Mouse (Mus musculus) spleen, adult 12 weeks (tissue): ENCODE measurements around the gene Lpar3.

Source experiments
- DNase-seq: peaks from one replicate; pipeline ENCODE4 v3.0.0; 2022; ENCODE audit warnings: low spot score

Gene Lpar3

GRCm38 (mm10) chr3:146309586-146309985 is 88.8 kb downstream of the Lpar3 start:
- no peak for DNase-seq

- DNase-seq: no peak
Observed at GRCm38 (mm10) chr3:146311121-146311538, 90.4 kb downstream of the Lpar3 start.

GRCm38 (mm10) chr3:146315414-146315813 is 94.7 kb downstream of the Lpar3 start:
- DNase-seq: no peak

GRCm38 (mm10) chr3:146316293-146316692 is 95.5 kb downstream of the Lpar3 start:
- no peak for DNase-seq

- DNase-seq: no peak
Observed at GRCm38 (mm10) chr3:146317366-146317765, 96.6 kb downstream of the Lpar3 start.

GRCm38 (mm10) chr3:146317911-146318310 is 97.1 kb downstream of the Lpar3 start:
- DNase-seq: no peak

GRCm38 (mm10) chr3:146318520-146318938 is 97.8 kb downstream of the Lpar3 start:
- no peak for DNase-seq

- no peak for DNase-seq
Observed at GRCm38 (mm10) chr3:146318987-146319386, 98.2 kb downstream of the Lpar3 start.

- DNase-seq: no peak
Observed at GRCm38 (mm10) chr3:146319503-146319902, 98.7 kb downstream of the Lpar3 start.

- DNase-seq: no peak
Observed at GRCm38 (mm10) chr3:146324949-146325348, 104.2 kb downstream of the Lpar3 start.

- DNase-seq: no peak
Observed at GRCm38 (mm10) chr3:146326743-146327536, 106.2 kb downstream of the Lpar3 start.

GRCm38 (mm10) chr3:146327537-146328255 is 106.9 kb downstream of the Lpar3 start:
- peak; percentile 21 for DNase-seq

- peak; percentile 32 for DNase-seq
Observed at GRCm38 (mm10) chr3:146328749-146329148, 108.0 kb downstream of the Lpar3 start.

- no peak for DNase-seq
Observed at GRCm38 (mm10) chr3:146331819-146332218, 111.1 kb downstream of the Lpar3 start.

GRCm38 (mm10) chr3:146333270-146333669 is 112.5 kb downstream of the Lpar3 start:
- DNase-seq: no peak

- DNase-seq: no peak
Observed at GRCm38 (mm10) chr3:146334070-146334469, 113.3 kb downstream of the Lpar3 start.
